Mouse (Mus musculus) 3134 (cell line): ENCODE results near the gene Klf2.

Source experiments
- DNase-seq: peaks from one replicate; pipeline ENCODE4 v3.0.0-alpha.2; 2011; ENCODE audit warnings: low spot score; ENCODE audit not compliant: insufficient read length; ENCODE audit errors: extremely low read depth

The Klf2 gene

GRCm38 (mm10) chr8:72318801-72319322, at the start of gene Klf2:
Klf2 (plus strand) TSS chr8:72319033.
- peak; percentile 85 for DNase-seq

DNA sequence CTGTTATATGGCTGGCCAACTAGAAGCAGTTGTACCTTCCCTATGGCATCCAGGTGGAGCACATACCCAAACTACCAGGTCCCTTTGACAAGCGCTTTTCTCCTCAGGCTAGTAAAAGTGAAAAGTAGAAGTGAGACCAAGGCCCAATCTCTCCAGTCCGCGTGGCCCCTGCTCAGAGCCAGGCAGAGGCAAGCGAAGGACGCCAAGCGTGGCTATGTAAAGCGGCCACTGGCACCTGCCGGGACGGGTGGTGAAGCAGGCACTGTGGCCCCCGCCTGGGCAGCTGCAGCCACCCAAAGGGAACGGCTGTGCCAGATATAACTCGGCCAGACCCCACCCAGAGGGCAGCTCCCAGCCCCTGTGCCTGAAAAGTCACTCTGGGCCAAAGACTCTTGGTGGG, 48.2 kb upstream of the Klf2 start:
- no peak for DNase-seq

DNA sequence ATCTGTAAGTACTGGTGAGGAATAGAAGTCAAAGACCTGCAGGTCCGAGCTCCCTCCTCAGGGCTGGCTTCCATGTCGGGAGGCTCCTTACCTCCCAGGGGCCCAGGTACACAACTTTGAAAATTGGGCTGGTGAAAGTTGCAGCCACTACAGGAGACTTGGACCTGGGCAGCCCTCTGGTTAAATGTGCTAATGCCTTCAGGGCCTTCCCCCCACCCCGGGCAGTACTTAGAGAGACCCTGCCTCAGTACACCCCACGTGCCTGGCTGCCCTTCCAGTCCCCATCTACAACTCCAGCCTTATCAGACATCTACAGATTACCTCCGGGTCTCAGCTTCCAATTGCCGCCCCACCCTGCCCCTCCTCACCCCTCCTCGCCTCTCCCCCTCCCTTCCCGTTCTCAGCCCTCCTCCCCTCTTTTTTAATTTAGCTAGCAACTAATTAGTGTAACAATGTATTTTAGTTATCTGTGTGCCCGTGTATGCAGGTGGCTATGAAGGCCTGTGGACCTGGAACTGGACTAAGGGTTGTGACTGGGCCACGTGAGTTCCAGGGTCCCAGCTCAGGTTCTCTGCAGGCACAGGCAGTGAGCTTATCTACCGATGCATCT, 47.7 kb upstream of the Klf2 start:
- DNase-seq: no peak

DNA sequence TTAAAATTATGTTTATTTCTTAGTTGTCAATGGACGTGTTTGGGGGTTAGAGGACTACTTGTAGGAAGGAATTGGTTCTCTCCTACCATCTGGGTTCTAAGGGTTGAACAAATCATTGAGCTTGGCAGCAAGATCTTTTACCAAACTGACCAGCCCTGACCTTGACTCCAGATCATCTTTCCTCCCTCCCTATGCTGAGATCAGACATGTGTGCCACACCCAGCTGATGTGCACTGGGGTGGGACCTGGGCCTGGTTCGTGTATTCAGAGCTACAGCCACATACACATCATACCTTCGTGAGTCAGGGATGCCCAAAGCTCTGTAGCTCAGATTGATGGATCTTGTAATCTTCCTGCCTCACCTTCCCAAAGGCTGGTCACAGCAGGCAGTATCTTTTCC, 47.1 kb upstream of the Klf2 start:
- DNase-seq: no peak

- peak; percentile 29 for DNase-seq
Measured at GRCm38 (mm10) chr8:72272361-72272760, 46.5 kb upstream of the Klf2 start.

DNA sequence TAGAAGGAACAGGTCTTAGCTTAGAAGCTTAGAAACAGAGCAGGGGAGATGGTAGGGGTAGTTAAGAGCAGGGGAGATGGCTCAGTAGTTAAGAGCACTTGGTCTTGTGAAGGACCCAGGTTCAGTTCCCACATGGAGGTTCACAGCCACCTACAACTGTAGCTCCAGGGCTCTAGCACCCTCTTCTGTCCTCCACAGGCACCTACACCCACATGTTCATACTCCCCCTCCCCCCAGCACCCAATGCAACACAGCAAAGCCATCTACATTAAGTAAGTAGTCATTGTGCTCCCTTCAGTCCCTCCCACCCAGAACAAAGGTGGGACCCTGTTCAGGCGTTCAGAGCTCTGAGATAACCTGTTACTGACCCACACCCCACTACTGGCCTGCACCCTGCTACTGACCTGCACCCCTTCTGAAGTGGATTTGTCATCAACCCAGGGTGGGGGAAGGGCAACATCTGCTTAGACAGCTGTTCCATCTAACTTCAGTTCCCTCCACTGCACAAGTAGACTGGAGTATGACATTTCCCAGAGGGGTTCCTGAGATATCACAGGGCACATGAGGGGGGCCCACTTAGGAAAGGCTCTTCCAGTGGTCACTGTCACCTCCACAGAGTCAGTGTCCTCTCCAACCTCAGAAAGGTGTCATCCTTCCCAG, 45.6 kb upstream of the Klf2 start:
- no peak for DNase-seq

DNA sequence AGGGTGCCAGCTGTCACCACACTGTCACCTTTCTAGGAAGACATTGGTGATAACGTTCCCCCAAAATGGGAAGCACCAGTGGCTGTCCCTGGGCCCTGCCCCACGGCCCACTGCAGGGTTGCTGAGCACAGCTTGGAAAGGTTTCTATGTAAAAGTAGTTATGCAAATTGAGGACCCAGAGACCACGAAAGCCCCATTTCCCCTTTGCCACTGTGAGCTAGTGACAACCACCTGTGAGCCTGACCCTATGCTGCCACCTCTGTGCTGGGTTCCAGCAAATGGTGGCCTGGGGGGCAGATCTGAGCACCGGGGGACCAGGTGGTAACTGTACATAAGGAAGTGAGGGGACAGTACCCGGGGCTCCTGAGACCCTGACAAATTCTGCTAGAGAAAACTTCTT, 45.0 kb upstream of the Klf2 start:
- DNase-seq: no peak

DNA sequence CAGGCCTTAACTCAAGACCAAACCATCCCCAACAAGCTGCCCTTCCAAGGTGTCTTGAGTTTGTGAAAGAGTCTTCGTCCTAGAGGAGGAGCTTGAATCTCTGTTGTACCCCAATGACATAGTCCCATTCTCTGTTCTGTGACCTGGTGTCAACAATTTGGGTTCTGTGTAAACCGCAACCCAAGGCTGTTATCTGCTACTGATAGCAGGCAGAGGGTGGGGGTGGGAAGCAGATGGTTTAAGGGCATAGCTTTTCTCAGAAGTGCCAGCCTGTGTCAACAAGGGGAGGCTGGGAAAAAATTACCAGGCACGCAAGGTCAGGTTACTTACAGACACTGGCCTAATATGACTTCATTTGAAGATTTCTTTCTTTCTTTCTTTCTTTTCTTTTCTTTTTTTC, 41.6 kb upstream of the Klf2 start:
- DNase-seq: no peak

DNA sequence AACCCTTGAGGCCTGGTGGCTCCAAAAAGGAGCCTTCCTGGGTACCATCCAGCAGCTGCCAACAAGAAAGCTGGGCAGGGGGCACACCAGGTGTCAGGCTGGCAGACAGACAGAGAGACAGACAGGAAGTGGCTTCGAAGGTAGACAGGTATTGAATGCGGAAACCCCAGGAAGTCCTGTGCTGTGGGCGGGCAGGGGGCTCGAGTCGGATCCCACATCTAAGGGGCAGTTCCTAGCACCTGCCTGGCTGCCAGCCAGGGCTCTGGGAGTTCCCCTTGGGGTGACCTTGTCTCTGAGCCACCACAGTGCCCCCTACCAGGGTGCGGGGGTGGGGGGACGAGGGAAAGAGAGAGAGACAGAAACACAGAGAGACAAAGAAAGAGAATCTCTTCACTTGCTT, 39.7 kb upstream of the Klf2 start:
- no peak for DNase-seq

- no peak for DNase-seq
Measured at GRCm38 (mm10) chr8:72281634-72282033, 37.2 kb upstream of the Klf2 start.

DNA sequence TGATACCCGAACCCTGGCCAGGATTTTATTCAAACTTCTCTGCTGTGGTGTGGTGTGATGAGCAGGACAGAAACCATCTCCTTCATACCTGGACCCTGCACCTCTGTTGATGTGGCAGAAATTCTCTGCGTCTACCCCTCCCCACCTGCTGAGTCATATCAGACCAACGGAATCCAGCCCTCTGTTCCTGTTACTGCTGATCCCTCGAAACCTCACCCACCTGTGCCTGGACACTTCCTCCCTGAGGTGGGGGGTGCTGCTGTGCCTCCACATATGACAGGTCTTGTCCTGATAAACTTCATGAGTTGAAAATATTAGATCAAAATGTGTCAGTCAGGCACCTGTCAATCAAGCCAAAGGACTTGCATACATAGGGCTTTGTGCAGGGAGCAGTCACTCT, 33.5 kb upstream of the Klf2 start:
- no peak for DNase-seq

- no peak for DNase-seq
Measured at GRCm38 (mm10) chr8:72289051-72289450, 29.8 kb upstream of the Klf2 start.

- no peak for DNase-seq
Measured at GRCm38 (mm10) chr8:72291104-72291503, 27.7 kb upstream of the Klf2 start.

DNA sequence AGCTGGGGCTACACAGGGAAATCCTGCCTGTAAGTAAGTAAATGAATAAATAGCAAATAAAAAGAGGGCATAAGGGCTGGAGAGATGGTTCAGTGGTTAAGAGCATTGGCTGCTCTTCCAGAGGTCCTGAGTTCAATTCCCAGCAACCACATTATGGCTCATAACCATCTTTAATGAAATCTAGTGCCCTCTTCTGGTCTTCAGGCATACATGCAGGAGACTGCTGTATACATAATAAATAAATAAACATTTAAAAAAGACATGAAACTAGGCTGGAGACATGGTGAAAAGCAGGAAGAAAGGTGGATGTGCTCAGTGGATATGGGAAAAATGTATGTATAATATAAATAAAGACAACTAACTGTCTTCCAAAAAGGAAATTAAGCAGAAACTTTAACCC, 25.5 kb upstream of the Klf2 start:
- DNase-seq: no peak

DNA sequence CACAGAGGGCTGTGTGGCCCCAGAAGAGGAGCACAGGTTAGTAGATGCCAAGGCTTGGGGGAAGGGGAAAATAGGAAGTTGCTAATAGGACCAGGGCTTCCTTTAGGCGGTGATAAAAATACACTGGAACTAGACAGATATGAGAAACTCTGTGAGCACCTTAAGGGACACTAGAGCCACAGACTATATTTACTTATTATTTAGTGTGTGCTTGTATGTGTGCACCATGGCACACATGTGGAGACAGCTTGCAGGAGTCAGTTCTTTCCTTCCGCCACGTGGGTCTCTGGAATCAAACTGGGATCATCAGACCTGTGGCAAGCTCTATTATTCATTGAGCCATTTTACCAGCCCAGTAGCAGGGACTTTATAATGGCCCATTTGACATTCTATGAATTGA, 23.7 kb upstream of the Klf2 start:
- no peak for DNase-seq

DNA sequence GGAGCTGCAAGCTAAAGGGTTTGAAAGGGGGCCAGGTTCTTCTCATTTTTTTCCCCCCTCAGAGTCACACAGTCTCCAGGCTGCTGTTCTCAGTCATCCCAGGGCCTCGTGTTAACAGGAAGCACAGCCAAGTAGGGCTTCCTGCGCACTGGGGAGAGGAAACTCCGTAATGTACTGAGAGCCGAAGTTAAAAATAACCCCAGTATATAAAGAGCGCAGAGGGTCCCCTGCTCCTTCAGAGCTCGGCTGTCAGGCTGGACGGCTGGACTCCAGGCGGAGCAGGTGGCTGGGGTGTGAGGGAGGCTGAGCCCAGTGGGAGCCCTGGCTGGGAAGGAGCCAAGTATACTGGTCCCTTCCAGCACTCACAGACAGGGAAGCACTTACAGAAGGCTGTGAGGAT, 23.2 kb upstream of the Klf2 start:
- DNase-seq: no peak

DNA sequence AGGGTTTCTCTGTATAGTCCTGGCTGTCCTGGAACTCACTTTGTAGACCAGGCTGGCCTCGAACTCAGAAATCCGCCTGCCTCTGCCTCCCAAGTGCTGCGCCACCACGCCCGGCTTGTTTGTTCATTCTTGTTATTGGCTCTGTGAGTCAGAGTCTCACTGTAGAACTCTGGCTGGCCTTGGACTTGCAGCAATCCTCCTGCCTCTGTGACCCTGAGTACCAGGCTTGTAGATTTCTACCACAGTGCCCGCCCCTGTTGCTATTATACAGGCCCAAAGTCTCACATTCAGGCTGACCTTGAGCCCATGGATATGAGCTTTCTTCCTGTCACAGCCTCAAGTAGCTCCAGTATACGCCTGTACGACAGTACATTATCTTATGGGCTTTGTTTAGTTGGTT, 22.3 kb upstream of the Klf2 start:
- DNase-seq: no peak

- DNase-seq: no peak
Measured at GRCm38 (mm10) chr8:72298928-72299327, 19.9 kb upstream of the Klf2 start.

DNA sequence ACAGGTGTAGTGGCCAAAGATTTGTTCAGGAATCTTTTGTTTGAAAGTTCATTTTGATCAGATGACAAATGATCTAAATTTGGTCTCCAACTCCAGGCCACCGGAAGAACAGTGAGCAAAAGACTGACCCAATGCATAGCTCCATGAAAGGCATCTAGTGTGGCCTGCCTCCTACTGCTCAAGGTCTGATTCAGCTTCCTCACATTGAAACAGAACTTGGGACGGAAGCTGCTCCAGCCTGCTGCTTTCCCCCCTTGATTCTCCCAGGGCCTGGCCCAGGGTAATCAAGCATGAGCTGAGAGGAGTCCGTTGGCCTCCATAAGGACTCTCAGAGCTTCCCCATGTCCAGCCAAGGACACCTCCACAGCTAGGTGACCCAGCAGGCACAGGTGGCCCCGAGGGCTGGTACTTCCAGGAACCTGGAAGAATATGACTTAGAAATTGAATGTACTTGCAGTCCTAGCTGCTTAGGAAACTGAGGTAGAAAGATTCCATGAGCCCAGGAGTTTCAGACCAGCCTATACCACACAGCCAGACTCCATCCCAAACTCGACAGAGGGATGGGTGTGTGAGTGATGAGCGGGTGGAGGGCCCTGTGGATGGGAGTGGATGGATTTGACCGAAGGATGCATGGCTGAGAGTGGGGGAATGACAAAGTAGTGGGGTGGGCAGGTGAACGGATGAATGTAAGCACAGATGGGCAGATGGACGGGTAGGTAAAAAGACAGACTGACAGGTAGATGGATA, 18.0 kb upstream of the Klf2 start:
- DNase-seq: no peak

GRCm38 (mm10) chr8:72301497-72301896, 17.3 kb upstream of the Klf2 start:
- no peak for DNase-seq

- DNase-seq: peak; percentile 66
Measured at GRCm38 (mm10) chr8:72302986-72303612, 15.7 kb upstream of the Klf2 start.
